Mouse (Mus musculus): ENCODE measurements around the gene Zfp609. TPM values are rescaled to one million over a fixed set of nuclear protein-coding genes. Genes with fewer than 3 reads are reported as not detected.
A peak's percentile ranks its signal among the peaks of the same experiment; 100 is the strongest.

Gene Zfp609
- total RNA-seq, 2 experiments from 2014 or later, result 18.4 to 21.1 TPM

DNA sequence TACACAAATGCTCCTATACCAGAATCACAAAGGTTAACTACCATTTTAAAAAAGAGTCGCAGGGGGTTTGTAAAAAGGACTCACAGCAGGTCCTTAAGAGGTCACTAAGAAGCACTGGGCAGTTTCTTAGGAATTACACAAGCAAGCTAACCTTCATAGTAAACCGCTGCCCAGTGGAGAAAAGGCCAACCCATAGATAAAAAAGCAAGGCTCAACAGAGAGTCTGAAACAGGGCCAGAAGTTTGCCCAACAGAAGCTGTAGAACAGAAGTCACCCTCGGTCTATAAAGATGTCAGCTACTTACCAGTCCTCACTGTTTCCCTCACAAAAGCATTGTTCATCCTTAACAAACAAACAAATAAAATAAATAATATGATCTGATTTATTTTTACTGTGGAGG lies 100.9 kb downstream of the Zfp609 start:
- intact Hi-C loops (cut with DNase I), result no loop called here
- no peak overlapping the region; the same call in 1 of the 2 replicates for H3K27ac ChIP-seq
- H3K4me3 ChIP-seq, result no peak overlapping the region
- DNase-seq, result no peak
- TF ChIP-seq CTCF (IDR thresholded peaks at IDR 0.05), result no peak

DNA sequence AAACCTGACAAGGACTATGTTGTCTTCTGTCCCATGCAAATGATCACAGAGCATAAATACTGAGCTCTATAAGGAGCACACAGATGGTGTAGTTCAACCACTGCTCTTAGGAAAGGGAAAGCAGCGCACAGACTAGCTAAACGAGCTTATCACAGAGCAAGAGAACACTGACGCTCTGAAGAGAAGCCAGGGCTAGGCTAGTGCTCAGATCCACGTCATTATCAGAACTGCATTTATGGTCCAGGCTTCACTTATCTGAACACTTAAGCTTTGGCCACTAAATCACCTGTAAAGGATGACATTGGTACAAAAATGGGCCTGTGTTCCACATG lies 102.1 kb downstream of the Zfp609 start:
- TF ChIP-seq CTCF (IDR thresholded peaks at IDR 0.05), result no peak
- Histone ChIP-seq H3K4me3 (no peak overlapping the region), H3K27ac (peak overlapping the region; percentile 64)
- no peak for DNase-seq
- intact Hi-C loops (cut with DNase I), result no loop called here

DNA sequence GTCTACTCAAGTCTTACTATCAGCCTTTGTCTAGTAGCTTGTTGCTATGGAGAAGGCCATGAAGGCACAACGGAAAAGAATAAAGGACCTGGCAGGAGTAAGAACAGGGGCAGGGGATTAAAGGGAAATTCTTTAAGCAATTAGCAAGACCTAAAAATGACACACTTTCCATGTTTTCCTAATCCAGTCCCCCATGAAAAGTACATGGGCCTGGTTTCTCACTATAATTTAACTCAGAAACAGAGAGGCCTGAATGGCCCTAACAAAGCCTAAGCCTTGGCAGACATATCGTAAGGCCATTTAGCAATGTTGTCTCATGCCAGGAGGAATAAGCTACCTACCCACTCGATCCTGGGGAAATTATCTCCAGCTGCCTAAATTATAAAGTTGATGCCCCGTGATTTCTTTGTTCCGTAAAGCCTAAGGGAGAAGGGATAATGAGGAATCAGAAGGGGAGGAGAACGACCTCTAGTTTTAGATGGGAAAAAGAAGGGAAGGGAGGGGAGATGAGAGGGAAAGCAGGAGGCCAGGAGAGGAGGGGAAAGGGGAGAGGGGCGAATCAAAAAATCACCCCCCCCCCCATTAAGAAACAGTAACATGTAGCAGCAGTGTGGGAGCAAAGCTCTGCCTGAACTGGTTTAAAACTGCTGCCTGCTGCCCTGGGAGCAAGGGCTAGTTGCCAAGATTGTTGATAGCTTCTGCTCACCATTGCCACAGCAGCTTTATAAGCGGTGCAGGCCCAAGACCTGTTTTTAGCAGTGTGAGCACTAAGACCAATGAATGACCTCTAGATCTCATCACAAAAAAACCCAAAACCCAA lies 102.7 kb downstream of the Zfp609 start:
- Histone ChIP-seq H3K4me3 (no peak overlapping the region), H3K27ac (peak overlapping the region; percentile 64)
- DNase-seq, result peak; percentile 63
- intact Hi-C loops (cut with DNase I), result no loop called here
- no peak for TF ChIP-seq CTCF (IDR thresholded peaks at IDR 0.05)

DNA sequence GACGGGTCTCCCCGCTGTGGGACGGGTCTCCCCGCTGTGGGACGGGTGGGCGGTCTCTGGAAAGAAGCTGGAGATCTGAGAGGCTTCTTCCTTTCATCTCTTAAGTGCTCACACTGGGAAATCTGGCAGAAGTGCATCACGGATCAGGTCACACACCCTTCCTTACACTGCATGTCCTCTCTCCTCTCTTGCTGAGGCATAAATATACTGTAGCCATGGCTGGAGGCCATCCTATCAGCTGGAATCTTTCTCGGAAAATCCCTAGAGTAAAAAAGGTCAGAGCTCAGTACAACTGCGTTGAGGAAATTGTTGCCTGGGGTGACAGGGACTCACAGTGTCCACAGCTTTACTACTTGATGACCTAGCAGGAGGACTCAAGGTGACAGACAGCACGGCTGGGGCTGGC lies 106.2 kb downstream of the Zfp609 start:
- DNase-seq, result peak; percentile 58
- intact Hi-C loops (cut with DNase I), result no loop called here
- peak overlapping the region; percentile 41 for H3K4me3 ChIP-seq
- H3K27ac ChIP-seq, result peak overlapping the region; percentile 75
- no peak for TF ChIP-seq CTCF (IDR thresholded peaks at IDR 0.05)

DNA sequence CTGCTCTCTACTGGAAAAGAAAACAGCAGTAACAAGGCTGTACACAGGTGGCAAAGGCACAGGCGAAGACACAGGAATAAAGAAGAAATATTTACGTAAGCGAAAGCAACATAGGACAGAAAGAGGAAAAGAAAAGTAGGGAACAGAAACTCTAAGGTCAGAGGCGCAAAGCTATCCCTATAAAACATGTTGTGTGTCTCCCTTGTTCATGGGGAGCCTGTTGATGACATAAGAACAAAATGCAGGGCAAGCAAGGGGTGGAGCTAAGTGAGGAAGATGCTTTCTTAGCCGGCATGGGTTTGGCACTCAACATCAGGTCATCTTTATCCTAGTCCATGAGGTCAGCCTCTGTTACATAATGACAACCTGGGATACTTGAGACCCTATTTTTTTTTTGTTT lies 109.2 kb downstream of the Zfp609 start:
- H3K4me3 ChIP-seq, result no peak overlapping the region
- no peak for TF ChIP-seq CTCF (IDR thresholded peaks at IDR 0.05)
- intact Hi-C loops (cut with DNase I), result no loop called here
- no peak overlapping the region for H3K27ac ChIP-seq
- no peak for DNase-seq

DNA sequence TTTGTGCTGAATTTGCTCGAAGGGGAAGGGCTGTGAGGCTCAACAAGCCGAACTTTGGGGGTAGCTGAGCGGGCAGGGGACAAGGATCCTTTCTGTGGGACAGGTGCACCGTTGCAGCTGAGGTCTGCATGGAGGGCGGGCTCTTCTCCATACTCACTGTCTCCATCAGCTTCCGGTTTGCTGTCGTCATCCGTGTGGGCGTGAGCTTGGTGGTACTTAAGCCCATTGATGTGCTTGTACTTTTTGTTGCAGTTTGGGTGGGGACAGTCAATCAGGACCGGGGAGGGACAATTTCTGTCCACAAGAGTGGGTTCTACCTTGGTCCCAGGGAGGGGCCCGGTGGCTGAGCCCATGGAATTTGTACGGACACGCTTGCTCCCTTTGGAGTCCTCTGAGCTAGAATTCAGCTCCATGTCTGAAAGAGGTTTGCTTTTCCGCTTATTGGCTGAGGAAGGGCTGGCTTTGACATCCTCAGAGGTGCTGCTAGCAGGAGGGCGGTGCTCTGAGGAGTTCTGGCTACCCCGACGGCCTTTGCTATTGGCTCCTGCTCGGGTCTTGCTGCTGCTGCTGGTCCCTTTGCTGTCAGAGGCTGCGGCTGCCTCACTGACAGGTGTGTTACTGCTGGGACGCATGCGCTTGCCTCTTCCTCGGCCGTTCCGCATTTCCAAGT lies 123.3 kb downstream of the Zfp609 start:
- no peak for TF ChIP-seq CTCF (IDR thresholded peaks at IDR 0.05)
- intact Hi-C loops (cut with DNase I), result no loop called here
- no peak overlapping the region for H3K4me3 ChIP-seq
- H3K27ac ChIP-seq, result no peak overlapping the region
- no peak for DNase-seq

DNA sequence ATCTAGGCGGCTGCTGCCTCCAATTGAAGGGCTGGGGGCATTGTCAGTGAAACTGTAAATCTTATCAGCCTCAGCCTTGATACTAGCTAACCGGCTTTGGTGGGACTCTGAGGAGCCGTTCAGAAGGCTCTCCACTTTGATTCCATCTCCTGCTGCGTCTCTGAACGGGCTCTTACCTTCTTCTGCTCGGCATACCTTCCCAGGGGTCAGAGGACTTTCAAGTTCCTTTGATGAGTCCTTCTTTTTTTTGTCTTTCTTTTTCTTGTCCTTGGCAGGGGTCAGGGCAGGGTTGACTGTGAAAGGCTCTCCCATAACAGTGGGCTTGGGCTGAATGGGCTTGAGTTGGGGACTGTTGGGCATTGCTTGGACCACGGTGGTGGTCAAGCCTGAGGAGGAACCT lies 124.1 kb downstream of the Zfp609 start:
- TF ChIP-seq CTCF (IDR thresholded peaks at IDR 0.05), result no peak
- Histone ChIP-seq H3K4me3 (no peak overlapping the region), H3K27ac (no peak overlapping the region)
- DNase-seq, result no peak
- intact Hi-C loops (cut with DNase I), result no loop called here

DNA sequence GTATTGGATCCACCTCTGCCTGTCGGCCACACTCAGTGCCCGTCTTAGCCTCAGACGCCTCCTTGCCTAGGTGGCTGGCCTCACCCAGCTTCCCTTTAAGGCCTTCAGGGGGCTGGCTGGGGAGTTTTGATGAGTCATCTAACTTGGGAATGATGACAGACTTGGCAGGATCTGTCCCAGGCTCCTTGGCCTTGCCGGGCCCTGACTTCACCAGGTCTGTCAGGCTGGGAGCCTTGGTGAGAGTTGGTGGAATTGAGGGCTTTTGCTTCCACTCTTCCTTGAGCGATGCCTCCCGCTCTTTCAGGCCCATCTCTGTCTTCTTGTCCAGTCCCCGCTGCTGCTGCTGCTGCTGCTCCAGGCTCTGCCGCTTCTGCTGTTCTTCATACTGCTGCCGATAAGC lies 125.1 kb downstream of the Zfp609 start:
- peak; percentile 48 for DNase-seq
- peak overlapping the region; percentile 28; the same call in 1 of the 2 replicates for H3K27ac ChIP-seq
- TF ChIP-seq CTCF (IDR thresholded peaks at IDR 0.05), result no peak
- intact Hi-C loops (cut with DNase I), result no loop called here
- H3K4me3 ChIP-seq, result no peak overlapping the region

DNA sequence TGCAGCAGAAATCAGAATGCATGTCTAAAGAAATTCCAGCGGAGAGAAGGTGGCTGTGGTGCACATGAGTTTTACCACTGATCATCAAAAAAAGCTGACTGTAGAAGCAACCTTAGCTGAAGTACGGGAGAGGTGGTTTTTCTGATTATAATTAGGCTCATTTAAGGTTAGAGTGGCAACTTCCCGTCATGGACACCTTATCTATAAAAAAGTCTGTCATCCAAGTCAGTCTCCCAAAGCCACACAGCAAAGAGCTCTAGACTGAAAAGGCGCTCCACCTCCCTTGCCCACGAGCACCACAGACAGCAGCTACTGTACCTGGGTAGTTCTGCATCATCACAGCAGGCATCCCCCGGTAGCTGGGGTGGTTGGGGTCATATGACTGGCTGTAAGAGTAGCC lies 126.9 kb downstream of the Zfp609 start:
- no peak for DNase-seq
- H3K4me3 ChIP-seq, result no peak overlapping the region
- H3K27ac ChIP-seq, result no peak overlapping the region
- intact Hi-C loops (cut with DNase I), result no loop called here
- TF ChIP-seq CTCF (IDR thresholded peaks at IDR 0.05), result no peak

DNA sequence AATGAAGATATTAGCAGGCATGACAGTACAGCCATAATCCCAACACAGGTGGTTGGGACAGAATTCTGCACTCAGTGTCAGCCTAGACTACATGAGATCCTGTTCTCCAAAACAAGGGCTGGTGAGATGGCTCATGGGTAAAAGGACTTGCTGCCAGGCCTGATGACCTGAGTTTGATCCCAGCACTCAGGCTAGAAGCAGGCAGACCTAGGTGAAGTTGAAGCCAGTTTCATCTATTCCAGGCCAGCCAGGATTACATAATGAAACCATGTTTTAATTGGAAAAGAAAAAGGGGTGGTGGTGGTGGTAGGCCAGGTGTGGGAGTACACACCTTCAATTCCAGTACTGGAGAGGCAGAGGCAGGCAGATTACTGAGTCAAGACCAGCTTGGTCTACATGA lies 129.4 kb downstream of the Zfp609 start:
- peak overlapping the region; percentile 32; the same call in 1 of the 2 replicates for H3K27ac ChIP-seq
- no peak for TF ChIP-seq CTCF (IDR thresholded peaks at IDR 0.05)
- DNase-seq, result no peak
- intact Hi-C loops (cut with DNase I), result loop anchor here (5.0 kb wide), 1 partner anchor 149 kb away; no protein-coding TSS in a partner anchor
- H3K4me3 ChIP-seq, result no peak overlapping the region

DNA sequence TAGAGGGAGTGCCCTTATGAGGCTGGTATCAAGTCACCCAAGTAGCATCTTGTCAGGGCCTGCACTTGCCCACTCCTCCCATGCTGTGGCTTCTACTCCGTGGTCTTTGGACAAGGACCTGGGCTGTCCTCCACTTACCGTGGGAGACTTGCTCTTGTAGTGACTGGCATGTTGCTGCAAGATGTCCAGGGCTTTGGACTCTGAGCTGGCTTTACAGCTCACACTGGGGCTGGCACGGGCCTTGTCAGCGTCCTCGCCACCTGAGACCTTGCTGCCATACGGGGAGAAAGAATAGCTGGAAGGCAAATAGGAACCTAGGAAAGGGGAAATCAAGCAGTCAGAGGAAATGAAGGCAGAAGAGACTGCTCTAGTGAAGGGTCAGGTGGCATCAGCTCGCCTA lies 130.0 kb downstream of the Zfp609 start:
- peak overlapping the region; percentile 32; the same call in 1 of the 2 replicates for H3K27ac ChIP-seq
- no peak for TF ChIP-seq CTCF (IDR thresholded peaks at IDR 0.05)
- H3K4me3 ChIP-seq, result no peak overlapping the region
- intact Hi-C loops (cut with DNase I), result loop anchor here (5.0 kb wide), 1 partner anchor 150 kb away; no protein-coding TSS in a partner anchor
- no peak for DNase-seq

DNA sequence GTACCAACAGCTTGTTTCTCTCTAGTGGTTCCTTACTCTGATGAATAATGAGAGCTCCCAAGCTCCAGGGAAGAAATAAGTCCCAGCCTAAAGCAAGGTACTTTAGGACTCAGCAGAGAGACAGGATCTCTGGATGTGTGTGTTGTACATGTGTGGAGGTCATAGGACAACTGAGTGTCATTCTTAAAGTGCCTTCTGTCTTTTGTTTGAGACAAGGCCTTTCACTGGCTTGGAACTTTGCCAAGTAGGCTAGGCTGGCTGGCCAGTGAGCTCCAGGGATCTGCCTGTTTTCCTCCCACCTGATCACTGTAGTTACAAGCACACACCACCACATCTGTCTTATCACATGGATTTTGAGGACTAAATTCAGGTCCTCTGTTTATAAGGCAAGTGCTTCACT lies 131.0 kb downstream of the Zfp609 start:
- TF ChIP-seq CTCF (IDR thresholded peaks at IDR 0.05), result no peak
- no peak overlapping the region for H3K4me3 ChIP-seq
- intact Hi-C loops (cut with DNase I), result loop anchor here (5.0 kb wide), 1 partner anchor 151 kb away; no protein-coding TSS in a partner anchor
- peak overlapping the region; percentile 20; the same call in 1 of the 2 replicates for H3K27ac ChIP-seq
- DNase-seq, result peak; percentile 32

DNA sequence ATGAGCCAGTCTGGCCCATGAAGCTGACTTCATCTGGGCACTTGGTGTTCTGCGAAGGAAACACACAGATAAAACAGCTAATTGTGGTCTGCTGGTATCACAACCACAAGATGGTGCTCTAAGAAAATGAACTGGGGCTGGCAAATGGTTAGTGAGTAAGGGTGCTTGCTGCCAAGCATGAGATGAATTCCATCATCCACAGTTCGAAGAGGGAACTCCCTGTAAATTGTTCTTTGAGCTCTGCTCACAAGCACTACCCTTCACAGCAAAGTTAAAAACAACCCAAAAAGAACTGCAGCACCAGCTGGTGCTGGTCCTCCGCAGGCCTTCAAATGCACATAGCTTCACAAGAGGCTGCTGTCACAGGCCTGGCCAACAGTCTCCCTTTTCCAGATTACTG lies 131.7 kb downstream of the Zfp609 start:
- intact Hi-C loops (cut with DNase I), result loop anchor here (2.0 to 5.0 kb wide), 2 partner anchors 133 to 152 kb away; no protein-coding TSS in a partner anchor
- DNase-seq, result peak; percentile 40
- peak; percentile 72 for TF ChIP-seq CTCF (IDR thresholded peaks at IDR 0.05)
- peak overlapping the region; percentile 20; the same call in 1 of the 2 replicates for H3K27ac ChIP-seq
- H3K4me3 ChIP-seq, result no peak overlapping the region
